Comparison of ENCODE assay signal across 20 mouse cellular contexts in the genomic region with DNA sequence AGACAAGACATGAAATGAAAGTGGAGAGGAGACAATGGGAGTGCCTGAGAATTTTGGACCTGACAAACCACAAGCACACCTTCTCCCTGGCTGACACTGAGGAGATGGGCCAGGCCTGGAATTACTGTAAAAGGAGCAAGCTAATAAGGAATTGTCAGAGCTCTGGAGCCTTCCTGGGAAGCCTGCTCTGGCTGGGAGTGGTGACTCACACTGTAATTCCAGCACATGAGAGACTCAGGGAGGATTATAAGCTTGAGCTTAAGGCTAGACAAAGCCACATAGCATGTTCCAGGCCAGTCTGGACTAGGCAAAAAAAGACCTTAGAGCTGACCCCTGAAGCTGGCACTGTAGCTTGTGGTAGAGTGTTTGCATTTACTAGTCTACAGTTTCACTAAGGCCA. TPM values are rescaled to one million over a fixed set of nuclear protein-coding genes. Genes with fewer than 3 reads are reported as not detected.
DNase-seq lines count a peak whose midpoint lies in the region.
"Had no signal": no experiment of that assay in that cellular context is flagged by ENCODE, and none has a peak within 500 bp of the region (broad histone marks: within the 10 kb centered on the region; RNA-seq: fewer than 3 reads in every experiment).

No protein-coding gene starts in this region.

- intact Hi-C loops in heart, postnatal 25 days (cut with DNase I): no loop called here

- peak; percentile 53 for DNase-seq in heart, adult 11 months
- DNase-seq in heart, postnatal 25 days (ENCODE audit: low spot score): no peak
- DNase-seq in 3T3-L1 (ENCODE audit: low read depth, low spot score) (peak; percentile 27), NIH3T3 (ENCODE audit: low read depth) (peak; percentile 27)
- DNase-seq in brain, adult 2 months (ENCODE audit: low read depth, low spot score): peak; percentile 64
- no peak for DNase-seq in spleen, adult 12 weeks (ENCODE audit: low spot score)
- DNase-seq in cerebellum, postnatal 4 days (ENCODE audit: low spot score in 2 of 2): no peak
- DNase-seq in kidney, postnatal 14 days: no peak
- DNase-seq: adrenal gland, adult 8-10 months; adrenal gland, postnatal 14 days; adrenal gland, postnatal 36 days; cerebellum, adult 11 months; cerebellum, adult 18-20 months; cerebellum, adult 8-10 months; cerebellum, adult 9-11 months; cerebellum, postnatal 14 days; cerebellum, postnatal 36 days had no signal

RNA-seq across cellular contexts. Expression of a gene that starts 24.6 kb away (rescaled TPM):
- total RNA-seq in heart, postnatal 25 days (2021): not detected
- total RNA-seq: adrenal gland, adult 18-20 months; adrenal gland, adult 8-10 months; adrenal gland, postnatal 14 days; adrenal gland, postnatal 36 days; ES-E14; MEL had no signal

RNA-seq across cellular contexts. Expression of a gene that starts 25.6 kb away (rescaled TPM):
- total RNA-seq in heart, postnatal 25 days (2021): 10 to 100 TPM; 25.7 to 36.5 TPM

Comparison
In these comparisons a context has a peak if more than half of its experiments do, and no peak if none do; other contexts are left out.
1. DNase-seq: peak in heart, adult 11 months (single experiment), 3T3-L1 (single experiment), NIH3T3 (single experiment) and brain, adult 2 months (single experiment); none in heart, postnatal 25 days (single experiment), spleen, adult 12 weeks (single experiment), cerebellum, postnatal 4 days (0 of 2) and kidney, postnatal 14 days (single experiment).